Mouse (Mus musculus): ENCODE measurements around the gene Rfc1.
"Not testable (repeated sequence)": the region's sequence is repeated elsewhere in the genome, so short reads cannot be mapped to it uniquely, and the experiment has no call there.

The Rfc1 gene

DNA sequence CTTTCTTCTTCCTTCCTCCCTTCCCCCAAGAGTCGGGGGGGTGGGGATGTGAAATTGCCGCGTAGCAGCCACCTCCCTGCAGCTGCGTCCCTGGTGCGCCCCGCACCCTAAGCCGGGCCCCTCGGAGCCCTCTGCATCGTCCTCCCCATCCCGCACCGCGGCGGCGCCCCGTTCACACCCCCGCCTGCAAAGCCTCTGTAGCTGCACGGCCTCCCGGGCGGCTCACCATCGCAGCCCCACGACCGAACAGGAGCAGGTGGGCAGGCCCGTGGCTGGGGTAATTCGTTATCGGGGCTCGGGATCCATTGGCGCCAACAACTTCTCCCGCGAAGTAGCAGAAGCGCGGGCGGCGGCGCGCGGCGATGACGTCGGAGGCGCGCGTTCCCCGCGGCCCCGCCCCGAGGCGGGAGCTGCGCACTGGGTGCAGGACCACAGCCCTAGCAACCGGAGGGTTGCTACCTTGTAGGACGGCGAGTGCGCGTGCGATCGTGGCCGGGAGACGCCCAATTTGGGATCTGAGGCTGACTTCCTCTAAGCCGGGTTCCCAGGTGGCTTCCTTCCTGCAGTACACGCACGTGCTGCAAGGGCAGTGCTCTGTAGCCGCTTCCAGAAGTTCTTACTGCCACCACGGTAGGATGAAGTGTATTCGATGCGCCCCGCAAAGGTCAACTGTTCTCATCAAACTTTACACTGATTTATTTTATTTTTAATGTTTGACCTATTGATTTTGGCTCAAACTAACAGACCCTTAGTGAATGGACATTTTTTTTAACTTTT lies at the start of gene Rfc1:
Rfc1 (minus strand) TSS at position 373 of the 777 bp plus-strand sequence.
- DNase-seq, result peak; percentile 83 to 92

DNA sequence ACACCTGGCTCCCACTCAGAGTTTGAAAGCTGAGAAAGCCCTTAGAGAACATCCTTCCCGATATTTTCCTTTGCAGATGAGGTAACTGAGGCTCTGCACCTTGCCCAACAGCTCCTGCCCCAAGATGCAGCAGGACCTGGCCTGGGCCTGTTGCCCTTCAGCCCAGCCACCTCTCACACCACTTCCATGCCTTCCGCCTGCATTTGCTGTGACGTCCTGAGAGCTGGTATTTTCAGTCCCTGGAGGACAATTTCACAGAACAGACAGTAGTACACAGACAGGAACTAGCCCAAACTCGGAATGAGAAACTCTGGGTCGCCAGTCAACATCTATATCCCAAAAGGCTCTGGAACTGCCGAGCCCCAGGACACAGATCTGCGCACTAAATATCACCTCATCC lies 39.3 kb upstream of the Rfc1 start:
- DNase-seq, result no peak

DNA sequence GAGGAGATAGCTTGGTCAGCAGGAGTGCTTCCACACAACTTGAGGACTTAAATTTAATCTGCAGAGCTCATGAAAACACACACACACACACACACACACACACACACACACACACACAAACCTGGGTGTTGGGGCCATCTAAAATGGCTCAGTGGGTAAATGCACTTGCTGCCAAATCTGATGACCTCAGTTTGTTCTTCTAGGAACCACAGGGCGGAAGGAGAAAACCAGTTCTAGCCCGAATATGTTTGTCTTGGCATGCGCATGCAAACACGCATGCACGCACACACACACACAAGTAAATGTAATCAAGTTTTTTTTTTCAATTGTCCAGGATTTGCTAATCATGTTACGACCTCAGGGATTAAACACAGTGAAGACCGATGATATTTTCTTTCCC lies 36.1 kb upstream of the Rfc1 start:
- DNase-seq, result no peak

- DNase-seq, result no peak
These were observed 32.4 kb upstream of the Rfc1 start for GRCm38 (mm10) chr5:65367837-65368236.

DNA sequence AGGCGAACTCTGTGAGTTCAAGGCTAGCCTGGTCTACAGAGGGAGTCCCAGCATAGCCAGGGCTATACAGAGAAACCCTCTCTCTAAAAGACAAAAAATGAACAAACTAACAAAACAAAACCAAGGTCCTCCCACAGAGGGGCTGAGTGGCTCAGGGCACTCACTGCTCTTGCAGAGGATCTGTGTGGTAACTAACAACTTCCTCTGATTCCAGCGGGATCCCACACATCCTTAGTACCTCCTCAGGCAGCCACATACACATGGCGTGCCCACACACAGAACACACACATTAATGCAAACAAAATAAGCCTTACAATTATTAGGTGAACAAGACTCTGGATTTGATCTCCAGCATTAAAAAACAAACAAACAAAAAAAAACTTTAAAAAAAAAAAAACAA lies 22.3 kb upstream of the Rfc1 start:
- DNase-seq, result no peak

DNA sequence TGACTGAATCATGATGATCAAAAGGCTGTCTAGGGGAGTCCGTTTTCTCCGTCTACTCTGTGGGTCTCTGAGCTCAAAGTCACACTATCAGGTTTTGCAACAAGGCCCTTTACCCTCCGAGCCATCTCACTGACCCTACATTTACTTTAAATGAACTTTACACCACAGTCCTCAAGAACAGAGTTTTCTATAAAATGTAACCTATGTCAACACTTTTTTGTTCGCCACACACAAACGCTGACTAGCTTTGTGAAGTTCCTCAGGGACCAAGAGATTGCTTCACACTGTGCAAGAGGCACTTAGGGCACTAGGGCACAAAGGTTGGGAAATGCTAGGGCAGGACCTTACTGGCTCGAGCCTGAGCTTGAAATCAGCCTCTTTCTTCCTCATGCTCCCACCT lies 21.4 kb upstream of the Rfc1 start:
- DNase-seq, result no peak

GRCm38 (mm10) chr5:65354985-65355384 lies 19.5 kb upstream of the Rfc1 start:
- no peak for DNase-seq

DNA sequence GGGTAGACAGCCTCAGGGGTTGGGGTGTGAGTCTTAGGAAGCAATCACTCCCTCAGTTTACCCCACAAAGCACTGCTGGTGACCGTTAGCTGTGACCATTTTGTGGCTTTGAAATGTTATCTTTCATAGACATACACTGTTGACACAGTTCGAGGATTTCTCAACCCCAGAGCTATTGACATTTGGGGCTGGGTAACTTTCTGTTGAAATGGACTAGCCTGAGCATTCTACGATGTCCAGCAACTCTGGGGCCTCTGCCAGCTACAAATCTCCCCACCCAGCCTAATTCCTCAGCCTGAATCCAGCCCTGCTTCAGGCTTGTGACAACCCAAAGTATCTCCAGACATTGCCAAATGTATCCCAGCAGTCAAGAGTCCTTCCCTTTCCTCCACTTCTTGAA lies 18.6 kb upstream of the Rfc1 start:
- DNase-seq, result no peak

GRCm38 (mm10) chr5:65350508-65350907 lies 15.0 kb upstream of the Rfc1 start:
- DNase-seq, result no peak

- DNase-seq, result no peak
These were observed 12.7 kb upstream of the Rfc1 start, which contains the start of gene Klb for GRCm38 (mm10) chr5:65348168-65348567. Gene Klb (plus strand): TSS chr5:65348314.

- no peak for DNase-seq
These were observed 4.7 kb upstream of the Rfc1 start for GRCm38 (mm10) chr5:65340167-65340566.

GRCm38 (mm10) chr5:65338394-65338793 lies 2.9 kb upstream of the Rfc1 start:
- no peak for DNase-seq

GRCm38 (mm10) chr5:65336075-65336355 lies 545 bp upstream of the Rfc1 start:
- no peak for DNase-seq

- DNase-seq, result no peak
These were observed 682 bp downstream of the Rfc1 start for GRCm38 (mm10) chr5:65334788-65335187.

DNA sequence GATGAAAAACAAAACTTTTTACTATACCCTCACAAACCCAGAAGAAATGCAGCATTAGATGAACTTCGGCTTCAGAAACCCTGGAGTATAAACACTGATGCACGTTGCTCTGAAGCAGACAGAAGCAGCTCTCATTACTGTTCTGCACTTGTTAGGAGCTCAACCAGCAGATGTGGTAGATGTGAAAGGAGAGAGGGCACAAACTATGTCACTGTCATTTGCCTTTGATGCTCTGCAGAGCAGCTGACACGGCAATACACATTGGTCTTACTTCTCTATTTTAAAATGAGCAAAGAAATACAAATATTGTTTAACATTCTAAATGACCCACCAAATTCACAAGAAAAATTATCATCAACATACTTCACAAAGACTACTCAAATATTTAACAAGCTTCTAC lies 5.5 kb downstream of the Rfc1 start:
- DNase-seq, result no peak

- DNase-seq, result no peak
These were observed 9.3 kb downstream of the Rfc1 start for GRCm38 (mm10) chr5:65326212-65326611.

- DNase-seq, result no peak
These were observed 10.6 kb downstream of the Rfc1 start for GRCm38 (mm10) chr5:65324758-65325355.

GRCm38 (mm10) chr5:65324271-65324670 lies 11.2 kb downstream of the Rfc1 start:
- peak; percentile 58 to 66 for DNase-seq

DNA sequence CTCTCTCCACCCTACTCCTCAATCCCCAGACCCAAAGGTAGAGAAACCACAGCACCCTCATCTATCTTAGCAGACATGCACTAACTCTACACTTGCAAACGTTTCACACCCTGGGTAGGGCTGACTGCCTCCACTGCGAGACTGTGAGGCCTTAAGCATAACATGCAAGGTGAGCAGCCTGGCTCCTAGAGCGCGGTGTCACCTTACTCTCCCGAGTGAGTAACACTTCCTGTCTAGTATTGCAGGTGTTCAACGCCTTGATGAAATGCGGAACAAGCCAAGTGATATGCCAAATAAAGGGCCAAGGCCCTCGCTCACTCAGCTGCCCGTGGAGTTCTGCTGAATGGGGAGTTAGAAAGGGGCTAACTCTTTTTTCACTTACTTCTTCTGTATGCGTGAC lies 13.3 kb downstream of the Rfc1 start:
- no peak for DNase-seq

DNA sequence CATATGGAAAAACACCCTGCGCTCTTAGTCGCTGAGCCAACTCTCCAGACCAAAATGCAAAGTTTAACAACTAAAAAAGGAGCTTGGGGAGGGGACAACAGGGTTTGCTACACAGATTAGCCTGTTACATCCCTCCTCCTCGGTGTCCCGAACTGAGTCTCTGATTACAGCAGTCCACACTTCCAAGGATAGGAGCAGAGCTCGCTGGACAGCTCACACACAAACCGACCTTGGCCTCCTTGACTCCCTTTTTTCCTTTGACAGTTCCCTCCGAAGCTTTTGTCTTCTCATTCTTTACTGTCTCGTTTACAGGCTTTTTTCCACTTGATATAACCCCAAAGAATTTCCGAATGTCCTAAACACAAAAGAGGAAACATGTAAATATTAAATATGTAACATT lies 16.3 kb downstream of the Rfc1 start:
- no peak for DNase-seq

- DNase-seq, result no peak
These were observed 26.6 kb downstream of the Rfc1 start for GRCm38 (mm10) chr5:65308866-65309265.

DNA sequence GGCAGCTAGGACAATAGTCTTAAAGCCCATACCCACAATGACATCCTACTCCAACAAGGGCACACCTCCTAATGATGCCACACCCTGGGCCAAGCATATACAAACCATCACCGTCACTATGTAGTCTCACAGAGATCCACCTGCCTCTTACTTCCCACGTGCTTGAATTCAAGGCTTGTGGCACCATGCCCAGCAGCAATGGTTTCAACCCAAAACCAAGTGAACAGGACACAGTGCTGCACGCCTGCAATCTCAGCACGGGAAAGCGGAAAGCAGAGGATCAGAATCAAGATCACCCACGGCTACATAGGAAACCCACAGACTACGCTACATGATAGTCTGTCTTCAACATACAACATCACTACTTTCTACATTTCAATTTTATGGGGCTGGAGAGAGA lies 27.3 kb downstream of the Rfc1 start:
- DNase-seq, result no peak

DNA sequence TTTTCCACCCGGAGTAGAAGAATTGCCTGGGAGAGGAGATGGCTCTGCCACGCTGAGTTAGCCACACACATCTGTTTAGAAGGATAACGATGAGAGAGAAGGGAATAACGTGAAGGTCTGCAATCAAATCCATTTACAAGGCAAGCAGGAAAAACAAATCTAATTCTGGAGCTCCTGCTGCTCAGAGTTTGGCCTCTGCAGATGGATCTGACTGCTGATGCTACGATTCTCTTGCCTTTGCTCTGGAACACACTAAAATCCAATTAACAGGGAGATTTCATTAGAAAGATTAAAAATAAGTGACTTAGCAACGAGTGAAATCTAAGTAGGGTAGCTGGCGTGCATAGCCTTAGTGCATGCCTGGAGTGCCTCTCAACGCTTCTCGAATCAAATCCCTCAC lies 30.0 kb downstream of the Rfc1 start:
- no peak for DNase-seq

DNA sequence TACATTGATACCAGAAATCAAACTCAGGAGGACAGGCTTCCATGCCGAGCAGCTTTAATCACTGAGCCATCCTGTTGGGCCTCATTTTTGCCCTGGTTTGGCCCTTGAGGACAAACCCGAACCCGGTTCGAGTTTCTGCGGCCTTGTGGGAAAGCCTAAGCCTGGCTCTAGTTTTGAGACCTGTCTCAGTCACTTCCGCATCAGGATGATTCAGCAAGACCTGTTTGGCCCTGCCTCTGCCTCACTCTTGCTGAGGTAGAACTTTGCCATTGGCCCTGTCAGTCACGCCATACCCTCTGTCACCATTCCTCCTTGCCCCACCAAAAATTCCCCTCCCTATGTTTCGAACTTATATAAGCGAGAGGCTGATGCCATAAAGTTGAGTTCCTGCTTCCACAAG lies 35.3 kb downstream of the Rfc1 start:
- DNase-seq, result no peak

- not testable (repeated sequence) for DNase-seq
These were observed 35.8 kb downstream of the Rfc1 start for GRCm38 (mm10) chr5:65299623-65300022.
